Mouse (Mus musculus) hindbrain, embryonic 16.5 days (tissue): Measurements from ENCODE around the gene Spns3. TPM values are rescaled to one million over a fixed set of nuclear protein-coding genes. Genes with fewer than 3 reads are reported as not detected.

Source experiments
- ATAC-seq: fragments of 200-750 bp; cut with Nextera tagmentation; 2 replicates; pipeline ENCODE4 v1.8.0; 2017; ENCODE audit warnings: moderate TSS enrichment, moderate library complexity
- H3K27ac ChIP-seq: fragments of 300-500 bp; sonication (generic); 2 replicates; pipeline ENCODE4 v1.5.1; 2014; ENCODE audit warnings: low read depth, mild to moderate bottlenecking, control low read depth, low read length, moderate library complexity
- H3K27me3 ChIP-seq: fragments of 300-500 bp; sonication (generic); replicated peaks from 2 replicates; pipeline ENCODE4 v1.6.1; 2014; ENCODE audit warnings: low read length; ENCODE audit not compliant: control insufficient read depth, insufficient read depth
- H3K36me3 ChIP-seq: fragments of 300-500 bp; sonication (generic); 2 replicates; pipeline ENCODE4 v1.6.1; 2014; ENCODE audit warnings: mild to moderate bottlenecking, low read length, moderate library complexity, mixed read lengths; ENCODE audit not compliant: control insufficient read depth, insufficient read depth
- H3K4me1 ChIP-seq: fragments of 300-500 bp; sonication (generic); 2 replicates; pipeline ENCODE4 v1.6.1; 2014; ENCODE audit warnings: low read depth, low read length; ENCODE audit not compliant: control insufficient read depth, insufficient read depth
- H3K4me2 ChIP-seq: fragments of 300-500 bp; sonication (generic); 2 replicates; pipeline ENCODE4 v1.6.1; 2014; ENCODE audit warnings: mild to moderate bottlenecking, low read length, control low read depth, moderate library complexity
- H3K4me3 ChIP-seq: fragments of 300-500 bp; sonication (generic); 2 replicates; pipeline ENCODE4 v1.5.1; 2014; ENCODE audit warnings: mild to moderate bottlenecking, low read length, control low read depth, moderate library complexity
- H3K9ac ChIP-seq: fragments of 300-500 bp; sonication (generic); 2 replicates; pipeline ENCODE4 v1.6.1; 2014; ENCODE audit warnings: low read depth, mild to moderate bottlenecking, control low read depth, low read length, moderate library complexity
- H3K9me3 ChIP-seq: fragments of 300-500 bp; sonication (generic); 2 replicates; pipeline ENCODE4 v1.6.1; 2014; ENCODE audit warnings: mild to moderate bottlenecking, low read length, moderate library complexity; ENCODE audit not compliant: control insufficient read depth
- WGBS: fragments of 180-500 bp; shearing (Covaris S2); extraction: QIAGEN DNeasy Blood & Tissue Kit; methylation state at CpG from one replicate; pipeline ENCODE4 v1.1.7; 2014; 5-methylcytosine and 5-hydroxymethylcytosine counted together
- polyA plus RNA-seq: library from polyadenylated mRNA; unstranded; fragments of >200 nt; fragmentation: Nextera tagmentation; extraction: Ambion mirVana; gene quantifications from 2 replicates; pipeline ENCODE4 v1.2.1, GENCODE M21; 2015

Gene Spns3
- 0.09 TPM in 1 of 2 replicates, not detected in the other for polyA plus RNA-seq

DNA sequence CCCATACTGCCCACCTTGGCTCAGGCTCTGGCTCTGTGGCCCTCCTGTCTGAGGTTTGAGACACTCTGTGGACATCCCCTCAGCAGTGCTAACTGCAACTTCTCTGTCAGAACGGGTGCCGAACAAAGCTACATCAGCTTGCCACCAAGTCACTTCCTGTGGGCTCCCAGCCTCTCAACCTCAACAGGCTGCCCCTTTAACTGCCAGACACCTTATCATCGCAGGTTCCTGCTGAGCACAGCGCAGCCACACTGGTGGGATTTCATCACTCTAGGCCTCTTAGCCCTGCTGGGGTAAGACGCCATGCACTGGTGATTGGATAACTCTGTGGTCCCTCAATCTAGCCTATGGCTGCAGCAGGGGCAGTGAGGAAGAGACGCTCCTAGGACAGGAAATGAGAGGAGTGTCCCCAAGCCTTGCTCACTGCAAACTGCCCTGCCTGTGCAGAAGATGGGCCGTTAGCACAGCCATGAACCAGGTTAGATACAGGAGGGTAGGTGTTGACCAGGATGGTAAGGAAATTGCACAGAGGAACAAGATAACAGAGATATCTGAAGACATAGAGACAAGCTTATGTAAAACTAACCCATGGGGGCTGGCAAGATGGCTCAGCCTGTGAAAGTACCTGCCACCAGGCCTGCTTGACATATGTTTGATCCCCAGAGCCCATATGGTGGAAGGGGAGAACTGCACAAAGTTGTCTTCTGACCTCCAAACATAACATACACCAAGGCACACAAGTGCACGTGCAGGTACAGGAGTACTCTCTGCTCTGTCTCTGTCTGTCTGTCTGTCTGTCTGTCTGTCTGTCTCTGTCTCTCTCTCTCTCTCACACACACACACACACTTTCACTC lies at the start of gene Spns3:
Gene Spns3, minus strand, starts transcription at position 373 of the 855 bp plus-strand sequence.
- Histone ChIP-seq H3K9ac (no peak within 1 kb of the TSS), H3K27me3 (no peaks in the 10 kb centered on the region), H3K4me2 (no peak within 1 kb of the TSS), H3K9me3 (no peaks in the 10 kb centered on the region), H3K36me3 (no peaks in the 10 kb centered on the region), H3K4me3 (no peak within 1 kb of the TSS), H3K4me1 (no peaks in the 10 kb centered on the region), H3K27ac (no peak within 1 kb of the TSS)
- ATAC-seq: no peak
- 75% methylated on average over 8 of the region's 8 CpGs for WGBS

DNA sequence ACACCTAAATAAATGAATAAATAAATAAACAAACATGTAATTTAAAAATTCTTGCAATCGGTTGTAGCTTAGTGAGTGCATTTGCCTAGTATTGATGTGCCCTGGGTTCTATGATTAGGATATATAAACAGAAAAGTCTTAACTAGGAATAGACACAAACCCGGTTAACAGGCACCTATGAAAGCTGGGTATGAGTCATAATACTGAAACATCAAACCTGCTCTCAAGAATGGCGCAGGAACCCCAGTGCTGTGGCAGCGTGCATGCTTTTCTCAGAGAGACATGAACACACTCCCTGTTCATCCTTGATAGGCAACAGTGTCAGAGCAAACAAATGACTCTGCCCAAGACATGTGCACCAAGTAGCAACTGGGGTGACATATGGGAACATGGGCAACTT lies 47.5 kb upstream of the Spns3 start:
- 97% methylated on average over 4 of the region's 4 CpGs for WGBS
- Histone ChIP-seq H3K36me3 (no peaks in the 10 kb centered on the region), H3K4me3 (no peak overlapping the region), H3K4me1 (no peaks in the 10 kb centered on the region), H3K27me3 (no peaks in the 10 kb centered on the region), H3K9ac (no peak overlapping the region), H3K9me3 (no peaks in the 10 kb centered on the region), H3K27ac (no peak overlapping the region), H3K4me2 (no peak overlapping the region)
- ATAC-seq: no peak

DNA sequence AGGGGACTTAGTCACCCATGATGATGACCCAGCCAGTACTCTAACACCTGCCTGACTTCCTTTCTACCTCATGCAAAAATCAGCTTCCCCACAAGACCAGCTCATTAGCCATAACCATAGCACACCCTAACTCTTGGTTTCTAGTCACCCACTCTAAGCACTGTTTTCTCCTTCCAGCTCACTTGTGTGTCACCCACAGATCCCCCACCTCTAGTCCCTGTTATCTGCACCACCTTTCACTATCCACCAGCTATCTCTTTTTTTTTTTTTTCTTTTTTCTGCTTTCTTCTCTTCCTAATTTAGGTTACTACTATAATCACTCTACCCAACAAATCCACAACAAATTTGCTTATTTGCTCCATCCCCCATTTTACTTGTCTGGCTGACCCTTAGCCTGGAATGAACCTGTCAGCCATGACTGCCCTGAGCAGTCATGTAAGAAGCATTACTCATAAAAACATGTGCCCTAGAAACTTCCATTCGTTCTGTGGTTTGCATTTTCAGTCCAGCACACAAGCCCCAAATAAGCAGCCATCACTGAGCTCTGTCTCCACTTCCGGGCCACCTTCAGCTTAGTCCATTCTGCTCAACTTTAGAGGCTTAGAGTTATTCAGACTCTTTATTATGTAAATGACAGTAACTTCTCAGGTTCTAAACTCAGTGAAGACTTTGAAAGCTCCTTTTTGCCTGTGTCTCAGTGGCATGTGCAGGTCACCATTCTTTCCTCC lies 44.9 kb upstream of the Spns3 start:
- Histone ChIP-seq H3K27me3 (no peaks in the 10 kb centered on the region), H3K9ac (no peak overlapping the region), H3K4me3 (no peak overlapping the region), H3K4me1 (no peaks in the 10 kb centered on the region), H3K27ac (no peak overlapping the region), H3K9me3 (no peaks in the 10 kb centered on the region), H3K4me2 (no peak overlapping the region), H3K36me3 (no peaks in the 10 kb centered on the region)
- 78% methylated on average over 2 of the region's 2 CpGs for WGBS
- ATAC-seq: no peak

DNA sequence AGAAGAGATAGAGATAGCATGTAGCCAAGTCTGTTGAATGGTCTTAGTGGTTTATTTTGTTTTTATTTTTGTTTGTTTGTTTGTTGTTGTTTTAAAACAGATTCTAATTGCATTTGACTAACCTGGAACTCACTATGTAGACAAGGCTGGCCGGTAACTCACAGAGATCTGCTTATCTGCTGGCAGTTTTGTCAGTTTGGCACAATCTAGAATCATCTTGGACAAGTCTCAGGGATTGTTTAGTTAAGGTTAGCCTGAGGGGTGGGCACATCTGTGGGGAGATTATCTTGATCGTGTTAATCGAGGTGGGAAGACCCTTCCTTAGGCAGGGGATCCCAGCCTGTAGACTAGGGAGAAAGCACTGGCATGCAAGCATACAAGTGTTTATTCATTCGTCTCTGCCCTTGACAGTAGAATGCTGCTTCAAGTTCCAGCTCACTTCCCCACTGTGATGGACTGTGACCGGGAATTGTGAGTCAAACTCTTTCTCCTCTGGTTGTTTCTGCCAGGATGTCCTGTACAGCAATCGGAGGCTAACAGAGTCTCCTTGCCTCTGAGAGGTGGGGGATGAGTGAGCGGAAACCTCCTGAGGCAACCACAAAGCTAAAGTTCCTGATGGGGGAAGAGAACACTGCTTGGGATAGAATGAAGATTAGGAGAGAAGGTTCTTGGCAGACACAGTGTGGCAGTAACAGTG lies 37.4 kb upstream of the Spns3 start:
- H3K4me1 ChIP-seq: no peaks in the 10 kb centered on the region
- no peak overlapping the region for H3K9ac ChIP-seq
- no peaks in the 10 kb centered on the region for H3K36me3 ChIP-seq
- WGBS: 60% methylated on average over 7 of the region's 7 CpGs
- no peaks in the 10 kb centered on the region for H3K27me3 ChIP-seq
- no peak overlapping the region for H3K27ac ChIP-seq
- H3K4me2 ChIP-seq: no peak overlapping the region
- ATAC-seq: no peak
- H3K4me3 ChIP-seq: no peak overlapping the region
- no peaks in the 10 kb centered on the region for H3K9me3 ChIP-seq

DNA sequence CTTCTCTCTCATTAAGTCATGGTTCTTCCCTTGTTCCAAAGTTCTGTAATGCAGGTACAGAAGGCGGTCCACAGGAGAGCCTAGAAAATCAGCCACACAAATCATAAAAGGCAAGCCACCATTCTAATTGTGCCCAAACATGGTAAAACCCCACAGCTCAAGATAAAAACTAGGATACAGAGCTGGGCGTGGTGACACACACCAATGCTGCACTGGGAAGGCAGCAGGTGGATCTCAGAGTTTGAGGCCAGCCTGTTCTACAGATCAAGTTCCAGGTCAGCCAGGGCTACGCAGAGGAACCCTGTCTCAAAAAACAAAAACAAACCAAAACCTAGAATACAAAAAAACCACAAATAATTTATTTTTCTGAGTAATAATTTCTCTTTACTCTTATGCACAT lies 36.3 kb upstream of the Spns3 start:
- Histone ChIP-seq H3K27me3 (no peaks in the 10 kb centered on the region), H3K36me3 (no peaks in the 10 kb centered on the region), H3K4me3 (no peak overlapping the region), H3K4me2 (no peak overlapping the region), H3K4me1 (no peaks in the 10 kb centered on the region), H3K27ac (no peak overlapping the region), H3K9ac (no peak overlapping the region), H3K9me3 (no peaks in the 10 kb centered on the region)
- ATAC-seq: no peak
- 89% methylated on average over 3 of the region's 3 CpGs for WGBS

DNA sequence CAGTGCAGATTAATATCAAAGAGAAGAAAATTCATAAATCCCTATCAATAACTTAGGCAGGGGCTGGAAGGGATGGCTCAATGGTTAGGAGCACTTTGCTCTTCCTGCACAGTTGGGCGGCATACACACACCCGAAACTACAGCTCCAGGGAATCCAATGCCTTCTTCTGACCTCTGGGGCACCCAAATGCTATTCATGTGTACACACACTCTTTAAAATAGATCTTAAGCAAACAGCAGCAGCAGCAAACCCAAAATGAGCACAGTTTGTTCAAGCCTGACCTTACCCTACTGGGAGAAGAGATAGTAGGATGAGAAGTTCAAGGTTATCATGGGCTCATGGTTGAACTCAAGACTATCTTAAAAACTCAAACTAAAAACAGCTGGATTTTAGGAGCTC lies 32.8 kb upstream of the Spns3 start:
- 85% methylated on average over 2 of the region's 2 CpGs for WGBS
- Histone ChIP-seq H3K9ac (no peak overlapping the region), H3K27me3 (no peaks in the 10 kb centered on the region), H3K4me3 (no peak overlapping the region), H3K4me1 (no peaks in the 10 kb centered on the region), H3K4me2 (no peak overlapping the region), H3K27ac (no peak overlapping the region), H3K9me3 (no peaks in the 10 kb centered on the region), H3K36me3 (no peaks in the 10 kb centered on the region)
- no peak for ATAC-seq

DNA sequence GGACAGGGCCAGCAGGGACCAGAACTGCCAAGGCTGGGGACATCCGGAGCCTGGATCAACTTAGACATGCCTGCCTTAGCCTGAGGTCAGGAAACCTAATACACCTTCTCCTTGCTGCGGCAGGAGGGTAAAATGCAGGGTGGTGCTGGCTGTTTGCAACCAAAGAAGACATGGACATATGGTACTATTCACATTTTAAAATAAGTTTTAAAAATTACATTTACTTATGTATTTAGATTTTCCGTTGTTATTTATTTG lies 32.1 kb upstream of the Spns3 start:
- Histone ChIP-seq H3K36me3 (no peaks in the 10 kb centered on the region), H3K27ac (no peak overlapping the region), H3K4me2 (no peak overlapping the region), H3K27me3 (no peaks in the 10 kb centered on the region), H3K4me3 (no peak overlapping the region), H3K4me1 (no peaks in the 10 kb centered on the region), H3K9me3 (no peaks in the 10 kb centered on the region), H3K9ac (no peak overlapping the region)
- 85% methylated on average over 3 of the region's 3 CpGs for WGBS
- ATAC-seq: no peak

DNA sequence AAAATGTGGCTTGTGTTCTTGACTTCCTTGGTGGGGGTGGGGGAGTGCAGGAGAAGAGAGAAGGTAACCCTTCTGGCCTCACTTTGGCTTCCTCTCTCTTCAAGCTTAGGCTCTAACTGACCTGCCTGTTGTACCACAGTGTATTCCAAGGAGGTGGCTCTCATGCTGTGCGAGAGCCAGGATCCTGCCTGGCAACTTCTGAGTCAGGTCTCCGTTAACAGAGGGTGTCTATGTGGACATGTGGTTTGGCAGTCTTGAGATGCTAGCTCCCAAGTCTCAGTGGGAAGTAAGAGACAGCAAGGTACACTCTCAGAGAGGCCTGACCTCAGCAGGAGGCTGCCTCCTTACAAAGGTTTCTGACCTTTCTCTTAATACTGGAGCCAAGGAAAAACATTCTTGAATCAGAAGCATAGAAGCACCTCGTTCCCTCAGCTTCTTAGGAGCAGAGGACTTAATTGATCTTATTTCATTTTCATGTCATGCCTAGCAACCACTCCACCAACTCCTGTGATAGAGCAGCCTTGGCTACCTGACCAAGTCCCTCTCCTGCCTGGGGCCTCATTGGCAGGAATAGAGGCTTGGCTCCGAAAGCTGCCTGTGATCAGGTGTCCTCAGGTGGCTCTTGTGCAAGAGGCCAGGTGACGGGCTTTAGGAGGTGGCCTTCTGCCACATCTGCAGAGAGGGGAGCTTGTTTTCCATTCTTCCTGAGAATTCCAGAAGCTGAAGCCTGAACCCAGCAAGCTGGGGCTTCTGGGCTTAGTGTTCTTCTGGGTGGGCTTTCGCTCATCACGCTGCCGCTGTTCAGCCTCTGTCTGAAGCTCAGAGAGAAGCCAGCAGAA lies 31.5 kb upstream of the Spns3 start:
- Histone ChIP-seq H3K27ac (no peak overlapping the region), H3K27me3 (no peaks in the 10 kb centered on the region), H3K9ac (no peak overlapping the region), H3K4me1 (peaks cover 1% of the 10 kb centered on the region), H3K9me3 (no peaks in the 10 kb centered on the region), H3K4me2 (no peak overlapping the region), H3K36me3 (no peaks in the 10 kb centered on the region), H3K4me3 (no peak overlapping the region)
- no peak for ATAC-seq
- 78% methylated on average over 8 of the region's 8 CpGs for WGBS
